Mouse (Mus musculus) kidney, postnatal 0 days (tissue): ENCODE results near the gene Hcfc1r1. TPM values are rescaled to one million over a fixed set of nuclear protein-coding genes. Genes with fewer than 3 reads are reported as not detected.

Source experiments
- ATAC-seq: fragments of 200-750 bp; cut with Nextera tagmentation; replicated peaks from 2 replicates; pipeline ENCODE4 v1.8.0; 2017; ENCODE audit warnings: low read depth, moderate number of reproducible peaks, moderate TSS enrichment, moderate library complexity; ENCODE audit not compliant: low FRiP score
- DNase-seq: peaks from one replicate; pipeline ENCODE4 v3.0.0-alpha.2; 2016; ENCODE audit warnings: low spot score
- H3K27ac ChIP-seq: fragments of 300-500 bp; sonication (generic); 2 replicates; pipeline ENCODE4 v1.5.1; 2014; ENCODE audit warnings: mild to moderate bottlenecking
- H3K27me3 ChIP-seq: fragments of 300-500 bp; sonication (generic); 2 replicates; pipeline ENCODE4 v1.6.1; 2014; ENCODE audit warnings: low read length, mixed read lengths; ENCODE audit not compliant: insufficient read depth
- H3K36me3 ChIP-seq: fragments of 300-500 bp; sonication (generic); 2 replicates; pipeline ENCODE4 v1.6.1; 2014; ENCODE audit warnings: low read length, mixed read lengths; ENCODE audit not compliant: insufficient read depth
- H3K4me1 ChIP-seq: fragments of 300-500 bp; sonication (generic); replicated peaks from 2 replicates; pipeline ENCODE4 v1.6.1; 2014; ENCODE audit warnings: antibody characterized with exemption, low read length, mixed read lengths; ENCODE audit not compliant: insufficient read depth
- H3K4me2 ChIP-seq: fragments of 300-500 bp; sonication (generic); 2 replicates; pipeline ENCODE4 v1.6.1; 2014; ENCODE audit warnings: mild to moderate bottlenecking, low read length, moderate library complexity, mixed read lengths
- H3K4me3 ChIP-seq: fragments of 300-500 bp; sonication (generic); replicated peaks from 2 replicates; pipeline ENCODE4 v1.5.1; 2014; ENCODE audit warnings: low read depth, low read length
- H3K9ac ChIP-seq: fragments of 300-500 bp; sonication (generic); 2 replicates; pipeline ENCODE4 v1.6.1; 2014; ENCODE audit warnings: low read depth, low read length
- H3K9me3 ChIP-seq: fragments of 300-500 bp; sonication (generic); replicated peaks from 2 replicates; pipeline ENCODE4 v1.6.1; 2016; ENCODE audit warnings: low read length, inconsistent platforms, mixed read lengths
- CTCF ChIP-seq: IDR thresholded peaks from 2 replicates; pipeline ENCODE4 v1.5.1; 2016; ENCODE audit warnings: antibody characterized with exemption, low read depth, mild to moderate bottlenecking, moderate library complexity
- WGBS: fragments of 180-500 bp; shearing (Covaris S2); extraction: QIAGEN DNeasy Blood & Tissue Kit; methylation state at CpG from one replicate; pipeline ENCODE4 v1.1.7; 2014; 5-methylcytosine and 5-hydroxymethylcytosine counted together
- polyA plus RNA-seq: library from polyadenylated mRNA; unstranded; fragments of >200 nt; fragmentation: Nextera tagmentation; extraction: Ambion mirVana; gene quantifications from 2 replicates; pipeline ENCODE4 v1.2.1, GENCODE M21; 2015

The Hcfc1r1 gene
- polyA plus RNA-seq, 1 experiment from 2014 or later = 116 TPM

DNA sequence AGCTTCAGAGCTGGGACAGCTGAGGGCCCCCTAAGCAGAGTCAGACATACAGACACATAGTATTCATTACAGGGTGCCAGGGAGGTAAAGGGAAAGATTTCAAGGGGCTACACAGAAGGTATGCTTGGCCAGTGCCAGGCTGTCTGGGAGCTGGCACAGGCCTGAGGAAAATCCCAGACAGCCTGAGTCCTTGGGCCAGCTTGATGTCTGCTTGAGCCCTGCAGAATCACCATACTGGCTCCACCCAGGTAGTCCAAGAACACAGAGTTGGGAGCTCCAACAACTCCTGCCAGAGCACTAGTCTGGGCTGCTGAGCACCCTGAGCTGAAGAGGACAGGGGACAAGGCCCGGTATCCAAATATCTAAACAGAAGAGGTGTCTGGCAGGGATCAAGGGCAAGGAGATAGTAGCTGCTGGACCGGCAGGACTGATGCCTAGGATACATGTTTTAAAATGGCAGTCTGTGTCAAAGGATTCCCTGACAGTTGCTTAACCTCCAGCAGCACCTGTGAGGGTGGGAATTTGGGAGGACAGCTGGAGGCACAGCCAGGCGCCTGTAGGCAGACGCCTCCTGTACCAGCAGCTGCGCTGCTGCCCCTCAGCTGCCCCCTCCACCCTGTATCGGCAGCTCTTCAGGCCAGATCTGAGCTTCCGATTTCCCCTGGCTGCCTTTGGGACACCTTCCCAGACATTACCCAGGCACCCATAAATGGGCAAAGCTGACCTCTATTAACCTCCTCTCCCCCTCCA, 49.2 kb downstream of the Hcfc1r1 start, which contains the start of gene 1520401A03Rik:
Gene 1520401A03Rik (minus strand): TSS at position 408 of the 750 bp plus-strand sequence.
- Histone ChIP-seq H3K4me3 (no peak within 1 kb of the TSS), H3K9ac (0 out of 2 replicates have a peak within 1 kb of the TSS, but pooled peaks have one; percentile 18), H3K4me1 (peaks cover 4% of the 10 kb centered on the region; the same call in 1 of the 2 replicates), H3K9me3 (no peaks in the 10 kb centered on the region), H3K27me3 (no peaks in the 10 kb centered on the region), H3K27ac (no peak within 1 kb of the TSS), H3K36me3 (no peaks in the 10 kb centered on the region), H3K4me2 (no peak within 1 kb of the TSS)
- no peak for TF ChIP-seq CTCF
- DNase-seq = no peak
- no peak for ATAC-seq
- WGBS = 65% methylated on average over 7 of the region's 7 CpGs

Other genes starting within 250 kb of the Hcfc1r1 start
- gene Vmn2r117, start 193.9 kb upstream of the Hcfc1r1 start, polyA plus RNA-seq = not detected in 2 replicates
- gene Zfp213, start 109.4 kb upstream of the Hcfc1r1 start, polyA plus RNA-seq = 16.8 and 19.1 TPM in 2 replicates
- 12.6 and 14.3 TPM in 2 replicates for gene Zfp13, start 74.1 kb upstream of the Hcfc1r1 start, polyA plus RNA-seq
- not detected in 2 replicates for gene Zscan10, start 72.7 kb upstream of the Hcfc1r1 start, polyA plus RNA-seq
- gene Mmp25, start 28.3 kb upstream of the Hcfc1r1 start, polyA plus RNA-seq = 0.66 and 0.92 TPM in 2 replicates
- 2.1 and 2.4 TPM in 2 replicates for gene Bicdl2, start 13.1 kb upstream of the Hcfc1r1 start, polyA plus RNA-seq
- 32.3 and 35.5 TPM in 2 replicates for gene Thoc6, start 286 bp downstream of the Hcfc1r1 start, polyA plus RNA-seq
- gene Tnfrsf12a, start 3.9 kb downstream of the Hcfc1r1 start, polyA plus RNA-seq = 47.0 and 50.0 TPM in 2 replicates
- gene Cldn6, start 5.7 kb downstream of the Hcfc1r1 start, polyA plus RNA-seq = 131 and 155 TPM in 2 replicates
- 41.2 and 41.8 TPM in 2 replicates for gene Cldn9, start 10.4 kb downstream of the Hcfc1r1 start, polyA plus RNA-seq
- 0.05 and 0.30 TPM in 2 replicates for gene 1520401A03Rik, start 49.2 kb downstream of the Hcfc1r1 start, polyA plus RNA-seq
- gene Pkmyt1, start 52.7 kb downstream of the Hcfc1r1 start, polyA plus RNA-seq = 21.1 and 24.5 TPM in 2 replicates
- gene Paqr4, start 67.3 kb downstream of the Hcfc1r1 start, polyA plus RNA-seq = 16.0 and 17.9 TPM in 2 replicates
- 0.29 and 0.52 TPM in 2 replicates for gene Kremen2, start 72.2 kb downstream of the Hcfc1r1 start, polyA plus RNA-seq
- 74.6 and 74.7 TPM in 2 replicates for gene Flywch1, start 98.0 kb downstream of the Hcfc1r1 start, polyA plus RNA-seq
- 40.9 and 46.8 TPM in 2 replicates for gene Flywch2, start 112.5 kb downstream of the Hcfc1r1 start, polyA plus RNA-seq
- 304 and 321 TPM in 2 replicates for gene Srrm2, start 116.9 kb downstream of the Hcfc1r1 start, polyA plus RNA-seq
- gene Elob, start 155.5 kb downstream of the Hcfc1r1 start, polyA plus RNA-seq = 1,058 and 1,143 TPM in 2 replicates
- gene Prss33, start 162.5 kb downstream of the Hcfc1r1 start, polyA plus RNA-seq = 0.11 TPM in 1 of 2 replicates, not detected in the other
- not detected in 2 replicates for gene Prss32, start 170.3 kb downstream of the Hcfc1r1 start, polyA plus RNA-seq
- gene Prss41, start 170.6 kb downstream of the Hcfc1r1 start, polyA plus RNA-seq = 2.8 and 3.1 TPM in 2 replicates
- gene Prss21, start 194.5 kb downstream of the Hcfc1r1 start, polyA plus RNA-seq = not detected in 2 replicates
- gene Dcpp1, start 207.3 kb downstream of the Hcfc1r1 start, polyA plus RNA-seq = not detected in 2 replicates
- gene Dcpp2, start 207.3 kb downstream of the Hcfc1r1 start, polyA plus RNA-seq = not detected in 2 replicates
- not detected in 2 replicates for gene Dcpp3, start 243.9 kb downstream of the Hcfc1r1 start, polyA plus RNA-seq